Mouse (Mus musculus) limb, embryonic 10.5 days (tissue): ENCODE results near the gene Cdc14b. TPM values are rescaled to one million over a fixed set of nuclear protein-coding genes. Genes with fewer than 3 reads are reported as not detected.

Source experiments
- DNase-seq: peaks from one replicate; pipeline ENCODE4 v3.0.0-alpha.2; 2017; ENCODE audit warnings: low spot score
- H3K27ac ChIP-seq: fragments of 300-500 bp; sonication (generic); 2 replicates; pipeline ENCODE4 v1.5.1; 2016; ENCODE audit warnings: mild to moderate bottlenecking
- H3K27me3 ChIP-seq: fragments of 300-500 bp; sonication (generic); 2 replicates; pipeline ENCODE4 v1.6.1; 2016; ENCODE audit warnings: low read depth, mild to moderate bottlenecking; ENCODE audit not compliant: poor library complexity, severe bottlenecking
- H3K36me3 ChIP-seq: fragments of 300-500 bp; sonication (generic); 2 replicates; pipeline ENCODE4 v1.6.1; 2016; ENCODE audit warnings: mild to moderate bottlenecking, moderate library complexity
- H3K4me1 ChIP-seq: fragments of 300-500 bp; sonication (generic); 2 replicates; pipeline ENCODE4 v1.6.1; 2016
- H3K4me3 ChIP-seq: fragments of 300-500 bp; sonication (generic); 2 replicates; pipeline ENCODE4 v1.5.1; 2016; ENCODE audit warnings: mild to moderate bottlenecking, moderate library complexity
- H3K9me3 ChIP-seq: fragments of 300-500 bp; sonication (generic); replicated peaks from 2 replicates; pipeline ENCODE4 v1.6.1; 2016; ENCODE audit warnings: mild to moderate bottlenecking
- WGBS: fragments of 180-500 bp; shearing (Covaris S2); methylation state at CpG from one replicate; pipeline ENCODE4 v1.1.7; 2016; 5-methylcytosine and 5-hydroxymethylcytosine counted together
- polyA plus RNA-seq: library from polyadenylated mRNA; unstranded; fragments of >200 nt; fragmentation: Nextera tagmentation; extraction: Ambion mirVana; gene quantifications from 2 replicates; pipeline ENCODE4 v1.2.1, GENCODE M21; 2016

Cdc14b gene
- polyA plus RNA-seq, 1 experiment from 2014 or later, result 34.9 TPM

DNA sequence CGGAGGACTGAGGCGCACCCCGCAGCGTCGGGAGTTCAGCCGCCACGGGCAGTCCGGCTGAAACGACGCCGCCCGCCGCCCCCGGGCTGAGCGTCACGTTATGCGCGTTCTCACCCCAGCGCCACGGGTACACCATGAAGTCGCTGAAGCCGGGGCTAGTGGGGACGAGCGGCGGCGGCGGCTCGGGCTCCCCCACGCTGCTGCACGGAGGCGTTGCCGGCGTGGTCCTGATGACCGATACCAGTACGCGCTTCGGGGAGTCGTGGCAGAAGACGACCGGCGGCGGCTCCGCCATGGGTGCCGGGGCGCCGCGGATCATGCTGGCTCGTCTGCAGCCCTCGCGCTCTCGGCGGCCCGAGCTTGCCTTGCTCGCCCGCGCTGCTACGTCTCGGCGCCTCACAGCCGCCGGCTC, 122.4 kb downstream of the Cdc14b start:
- Histone ChIP-seq H3K36me3 (0 out of 2 replicates have a peak, but pooled peaks cover 4% of the 10 kb centered on the region), H3K27ac (peak overlapping the region; percentile 95), H3K4me3 (peak overlapping the region; percentile 96), H3K27me3 (no peaks in the 10 kb centered on the region), H3K4me1 (peaks cover 39% of the 10 kb centered on the region), H3K9me3 (no peaks in the 10 kb centered on the region)
- under 1% methylated on average over 61 of the region's 61 CpGs for WGBS
- no peak for DNase-seq

DNA sequence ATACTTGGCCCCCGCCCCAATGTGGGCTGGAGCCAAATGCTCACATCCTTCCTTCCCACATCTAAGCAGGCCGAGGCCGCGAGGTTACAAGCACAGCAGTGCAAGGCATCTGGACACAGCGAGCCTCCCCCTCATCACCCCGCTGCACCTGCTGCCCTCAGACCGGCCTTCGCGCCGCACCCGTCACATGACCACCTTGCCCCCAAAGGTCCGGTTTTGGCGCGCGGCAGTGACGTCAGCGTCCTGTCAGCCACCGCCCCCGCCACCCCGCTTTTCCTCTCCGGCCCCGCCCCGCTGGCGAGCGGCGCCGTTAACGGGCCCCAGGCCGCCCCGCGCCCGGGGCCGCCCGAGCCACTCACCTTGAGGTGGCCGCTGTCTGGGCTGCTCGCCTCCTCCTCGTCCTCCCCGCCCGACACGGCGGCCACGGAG, 122.8 kb downstream of the Cdc14b start:
- WGBS, result under 1% methylated on average over 42 of the region's 42 CpGs
- Histone ChIP-seq H3K27me3 (no peaks in the 10 kb centered on the region), H3K4me3 (peak overlapping the region; percentile 96), H3K9me3 (no peaks in the 10 kb centered on the region), H3K36me3 (0 out of 2 replicates have a peak, but pooled peaks cover 4% of the 10 kb centered on the region), H3K4me1 (peaks cover 39% of the 10 kb centered on the region), H3K27ac (peak overlapping the region; percentile 95)
- DNase-seq, result peak; percentile 93

DNA sequence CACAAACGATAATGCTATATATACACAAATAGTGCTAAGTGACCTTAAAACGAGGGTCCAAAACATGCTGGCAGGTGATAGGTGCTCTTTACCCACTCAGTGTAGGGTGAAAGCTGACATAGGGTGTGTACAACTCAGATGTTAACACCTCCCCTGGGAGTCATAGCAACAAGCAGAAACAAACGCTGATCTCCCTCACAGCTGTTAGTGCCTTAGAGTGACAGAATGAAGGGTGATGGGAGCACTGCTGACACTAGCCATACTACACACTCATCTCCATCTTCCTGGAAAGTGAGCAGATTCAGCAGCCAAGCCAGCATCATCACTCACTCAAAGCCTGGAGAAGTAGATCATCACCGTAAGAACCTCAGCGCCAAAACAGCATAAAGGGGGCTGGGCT, 125.0 kb downstream of the Cdc14b start:
- H3K4me3 ChIP-seq, result no peak overlapping the region
- no peaks in the 10 kb centered on the region for H3K9me3 ChIP-seq
- 0 out of 2 replicates have a peak, but pooled peaks cover 4% of the 10 kb centered on the region for H3K36me3 ChIP-seq
- H3K27ac ChIP-seq, result no peak overlapping the region
- H3K4me1 ChIP-seq, result peaks cover 33% of the 10 kb centered on the region
- 79% methylated on average over 5 of the region's 5 CpGs for WGBS
- H3K27me3 ChIP-seq, result no peaks in the 10 kb centered on the region
- DNase-seq, result no peak

Other genes starting within 250 kb of the Cdc14b start
- gene Hsd17b3, start 186.1 kb downstream of the Cdc14b start, polyA plus RNA-seq, result not detected in 2 replicates
- gene Slc35d2, start 145.9 kb downstream of the Cdc14b start, polyA plus RNA-seq, result 3.0 TPM in 2 replicates
- 11.2 and 12.6 TPM in 2 replicates for gene Zfp367, start 122.1 kb downstream of the Cdc14b start, polyA plus RNA-seq
- gene Habp4, start 113.5 kb downstream of the Cdc14b start, polyA plus RNA-seq, result 14.5 and 18.4 TPM in 2 replicates
- 32.5 and 33.0 TPM in 2 replicates for gene Aaed1, start 37.4 kb upstream of the Cdc14b start, polyA plus RNA-seq
- gene Ctsl, start 95.6 kb upstream of the Cdc14b start, polyA plus RNA-seq, result 100 and 108 TPM in 2 replicates
- 9.0 and 11.8 TPM in 2 replicates for gene Cdk20, start 157.0 kb upstream of the Cdc14b start, polyA plus RNA-seq
- gene Fam240b, start 222.5 kb upstream of the Cdc14b start, polyA plus RNA-seq, result not detected in 2 replicates